Mouse (Mus musculus) CD4-positive, CD25-positive, alpha-beta regulatory T cell, adult 4 months (primary cell): ENCODE measurements around the gene Prdm9. TPM values are rescaled to one million over a fixed set of nuclear protein-coding genes. Genes with fewer than 3 reads are reported as not detected.
A peak's percentile ranks its signal among the peaks of the same experiment; 100 is the strongest.

Experiments used
- ATAC-seq: one replicate; pipeline ENCODE4 v1.8.0; 2017
- polyA plus RNA-seq, 2 experiments: library from polyadenylated mRNA; unstranded; fragments of 100-300 nt; shearing (Covaris generic); gene quantifications; one replicate each; pipeline ENCODE4 v1.2.1; 2017

Prdm9 gene
- polyA plus RNA-seq, 2 experiments from 2014 or later = 5.7 to 10.6 TPM

DNA sequence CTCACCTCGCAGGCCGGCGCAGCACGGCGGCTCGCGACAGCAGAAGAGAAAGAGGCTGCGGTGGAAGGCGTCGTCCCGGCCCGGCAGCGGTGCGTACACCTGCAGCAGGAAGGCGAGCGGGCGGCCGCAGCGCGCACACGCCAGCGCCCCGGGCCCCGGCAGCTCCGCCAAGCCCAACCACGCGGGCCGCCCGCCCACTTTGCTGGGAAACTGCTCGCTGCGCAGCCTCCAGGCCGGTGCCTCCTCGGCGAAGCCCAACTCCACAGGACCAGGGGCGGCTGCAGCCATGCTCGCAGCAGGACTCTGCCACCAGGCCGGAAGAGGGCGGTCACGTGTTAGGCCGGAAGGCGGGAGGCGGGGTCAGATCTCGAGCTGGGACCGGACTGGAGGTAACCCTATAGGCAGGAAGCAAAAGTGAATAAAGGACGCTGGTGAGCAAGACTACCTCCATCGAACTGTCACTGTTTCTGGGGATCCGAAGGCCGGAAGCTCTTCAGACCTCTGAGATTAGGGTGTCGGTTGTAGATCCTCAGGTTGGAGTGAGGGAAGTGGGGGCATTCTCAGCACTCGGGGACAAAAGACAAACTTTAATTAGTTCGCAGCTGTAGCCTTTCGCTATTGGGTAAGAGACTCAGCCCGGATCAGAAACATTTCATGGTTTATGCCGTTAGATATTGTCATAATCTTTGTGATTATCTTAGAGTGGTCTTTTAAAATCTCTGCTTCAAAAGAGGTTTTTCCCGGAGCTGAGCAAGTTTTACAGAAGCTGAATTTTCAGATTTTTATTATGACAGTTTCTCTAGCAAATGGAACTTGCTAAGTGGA, 37.0 kb downstream of the Prdm9 start, which contains the start of gene Pdcd2:
Pdcd2 (minus strand) TSS at position 316 of the 825 bp plus-strand sequence.
- ATAC-seq = peak; percentile 96

DNA sequence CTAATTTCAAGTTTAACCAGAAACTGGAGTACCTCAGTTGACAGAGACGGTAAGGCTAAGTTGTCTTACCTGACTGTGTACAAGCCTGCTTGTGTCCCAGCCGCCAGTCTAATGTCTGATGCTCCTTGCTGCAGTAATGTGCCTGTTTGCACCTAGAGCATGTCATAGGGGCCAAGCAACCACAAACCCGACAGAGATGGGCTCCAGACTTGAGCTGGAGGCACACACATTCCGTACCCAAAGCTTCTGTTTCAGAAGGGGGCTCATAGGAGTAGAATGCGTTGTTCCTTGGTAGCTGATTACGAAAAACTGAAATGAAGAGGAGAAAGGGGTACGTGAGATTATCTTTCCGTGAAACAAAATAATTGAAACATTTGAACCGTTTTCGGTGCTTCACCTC, 37.9 kb downstream of the Prdm9 start:
- no peak for ATAC-seq

- ATAC-seq = peak; percentile 87
Observed at GRCm38 (mm10) chr17:15518766-15519165, 45.4 kb downstream of the Prdm9 start.

- ATAC-seq = peak; percentile 31
Observed at GRCm38 (mm10) chr17:15518186-15518585, 46.0 kb downstream of the Prdm9 start.

- ATAC-seq = no peak
Observed at GRCm38 (mm10) chr17:15517776-15518175, 46.4 kb downstream of the Prdm9 start.

GRCm38 (mm10) chr17:15510694-15511093, 53.5 kb downstream of the Prdm9 start:
- ATAC-seq = no peak

- ATAC-seq = peak; percentile 89
Observed at GRCm38 (mm10) chr17:15499656-15500394, 64.3 kb downstream of the Prdm9 start, which contains the start of the genes Psmb1 and Tbp. Gene Psmb1 (minus strand): TSS chr17:15499751. Gene Tbp (plus strand): TSS chr17:15499888.

- no peak for ATAC-seq
Observed at GRCm38 (mm10) chr17:15498753-15499113, 65.4 kb downstream of the Prdm9 start.

- ATAC-seq = peak; percentile 74
Observed at GRCm38 (mm10) chr17:15497882-15498752, 66.0 kb downstream of the Prdm9 start.

Other genes starting within 250 kb of the Prdm9 start
- under 1 TPM in 1 of 2 experiments, not detected in 1; 0.81 TPM for gene Dll1, start 187.5 kb downstream of the Prdm9 start, polyA plus RNA-seq
- gene Fam120b, start 168.2 kb downstream of the Prdm9 start, polyA plus RNA-seq = 10 to 100 TPM; 33.3 to 55.1 TPM
- 100 to 1,000 TPM; 317 to 371 TPM for gene Psmb1, start 64.6 kb downstream of the Prdm9 start, polyA plus RNA-seq
- gene Tbp, start 64.5 kb downstream of the Prdm9 start, polyA plus RNA-seq = 10 to 100 TPM; 49.0 to 56.6 TPM
- gene Pdcd2, start 37.1 kb downstream of the Prdm9 start, polyA plus RNA-seq = 10 to 100 TPM; 17.1 to 36.0 TPM
- gene Chd1, start 140.6 kb upstream of the Prdm9 start, polyA plus RNA-seq = 10 to 100 TPM; 15.3 to 17.6 TPM